Mouse (Mus musculus) frontal cortex, postnatal 14 days (tissue): ENCODE results near the gene Samm50.
"Not testable (repeated sequence)": the region's sequence is repeated elsewhere in the genome, so short reads cannot be mapped to it uniquely, and the experiment has no call there.

Experiments
- DNase-seq, 2 experiments: peaks; one replicate each; pipeline ENCODE4 v3.0.0; 2022; ENCODE audit warnings: low spot score in 2 of 2

Samm50 gene

GRCm38 (mm10) chr15:84192058-84192791 lies at the start of gene Samm50:
Gene Samm50, plus strand, starts transcription at chr15:84192241.
- DNase-seq: peak; percentile 90

GRCm38 (mm10) chr15:84156158-84156557 lies 35.9 kb upstream of the Samm50 start:
- DNase-seq: no peak

- not testable (repeated sequence) for DNase-seq
Observed at GRCm38 (mm10) chr15:84157530-84157929, 34.5 kb upstream of the Samm50 start.

- no peak for DNase-seq
Observed at GRCm38 (mm10) chr15:84161871-84162270, 30.2 kb upstream of the Samm50 start.

GRCm38 (mm10) chr15:84166818-84167217 lies 25.2 kb upstream of the Samm50 start:
- no peak for DNase-seq

GRCm38 (mm10) chr15:84167600-84167999 lies 24.4 kb upstream of the Samm50 start, which contains the start of gene Pnpla3:
Gene Pnpla3, plus strand, starts transcription at chr15:84167837.
- peak; percentile 95 to 97 for DNase-seq

GRCm38 (mm10) chr15:84168170-84169161 lies 23.6 kb upstream of the Samm50 start:
- peak; percentile 34 to 37 for DNase-seq

GRCm38 (mm10) chr15:84169511-84169910 lies 22.5 kb upstream of the Samm50 start:
- DNase-seq: no peak

GRCm38 (mm10) chr15:84171166-84171565 lies 20.9 kb upstream of the Samm50 start:
- DNase-seq: no peak

- DNase-seq: no peak
Observed at GRCm38 (mm10) chr15:84178733-84179132, 13.3 kb upstream of the Samm50 start.

- DNase-seq: no peak
Observed at GRCm38 (mm10) chr15:84182000-84182399, 10.0 kb upstream of the Samm50 start.

GRCm38 (mm10) chr15:84183967-84184366 lies 8.1 kb upstream of the Samm50 start:
- DNase-seq: no peak

- DNase-seq: no peak
Observed at GRCm38 (mm10) chr15:84186196-84186595, 5.8 kb upstream of the Samm50 start.

- DNase-seq: no peak
Observed at GRCm38 (mm10) chr15:84188887-84189530, 3.0 kb upstream of the Samm50 start.

- DNase-seq: no peak
Observed at GRCm38 (mm10) chr15:84189881-84190280, 2.2 kb upstream of the Samm50 start.

- no peak for DNase-seq
Observed at GRCm38 (mm10) chr15:84191724-84192057, 350 bp upstream of the Samm50 start.

- no peak for DNase-seq
Observed at GRCm38 (mm10) chr15:84196486-84197165, 4.6 kb downstream of the Samm50 start.

GRCm38 (mm10) chr15:84207327-84207726 lies 15.3 kb downstream of the Samm50 start:
- DNase-seq: no peak

GRCm38 (mm10) chr15:84209517-84210412 lies 17.7 kb downstream of the Samm50 start:
- no peak for DNase-seq

- no peak for DNase-seq
Observed at GRCm38 (mm10) chr15:84210461-84210860, 18.4 kb downstream of the Samm50 start.
